Mouse (Mus musculus) liver, embryonic 12.5 days (tissue): ENCODE measurements around the gene Dcbld2. TPM values are rescaled to one million over a fixed set of nuclear protein-coding genes. Genes with fewer than 3 reads are reported as not detected.
A peak's percentile ranks its signal among the peaks of the same experiment; 100 is the strongest.

Experiments
- ATAC-seq: fragments of 200-750 bp; cut with Nextera tagmentation; 2 replicates; pipeline ENCODE4 v1.8.0; 2017; ENCODE audit warnings: moderate number of reproducible peaks, mild to moderate bottlenecking, moderate library complexity
- H3K27ac ChIP-seq: fragments of 300-500 bp; sonication (generic); 2 replicates; pipeline ENCODE4 v1.5.1; 2016; ENCODE audit warnings: mild to moderate bottlenecking
- H3K27me3 ChIP-seq: fragments of 300-500 bp; sonication (generic); replicated peaks from 2 replicates; pipeline ENCODE4 v1.6.1; 2016; ENCODE audit warnings: mild to moderate bottlenecking, moderate library complexity
- H3K36me3 ChIP-seq: fragments of 300-500 bp; sonication (generic); 2 replicates; pipeline ENCODE4 v1.6.1; 2016; ENCODE audit warnings: mild to moderate bottlenecking, moderate library complexity
- H3K4me1 ChIP-seq: fragments of 300-500 bp; sonication (generic); 2 replicates; pipeline ENCODE4 v1.6.1; 2016
- H3K4me2 ChIP-seq: fragments of 300-500 bp; sonication (generic); 2 replicates; pipeline ENCODE4 v1.6.1; 2016; ENCODE audit warnings: mild to moderate bottlenecking, moderate library complexity
- H3K4me3 ChIP-seq: fragments of 300-500 bp; sonication (generic); 2 replicates; pipeline ENCODE4 v1.5.1; 2016; ENCODE audit warnings: mild to moderate bottlenecking, moderate library complexity
- H3K9ac ChIP-seq: fragments of 300-500 bp; sonication (generic); 2 replicates; pipeline ENCODE4 v1.6.1; 2016; ENCODE audit warnings: mild to moderate bottlenecking, moderate library complexity
- H3K9me3 ChIP-seq: fragments of 300-500 bp; sonication (generic); replicated peaks from 2 replicates; pipeline ENCODE4 v1.6.1; 2016; ENCODE audit warnings: mild to moderate bottlenecking, moderate library complexity
- WGBS: fragments of 180-500 bp; shearing (Covaris S2); methylation state at CpG from one replicate; pipeline ENCODE4 v1.1.7; 2016; ENCODE audit not compliant: insufficient replicate concordance; 5-methylcytosine and 5-hydroxymethylcytosine counted together
- polyA plus RNA-seq: library from polyadenylated mRNA; unstranded; fragments of >200 nt; fragmentation: Nextera tagmentation; extraction: Ambion mirVana; gene quantifications from 2 replicates; pipeline ENCODE4 v1.2.1, GENCODE M21; 2016

Gene Dcbld2
- polyA plus RNA-seq, 1 experiment from 2014 or later: 4.7 TPM

DNA sequence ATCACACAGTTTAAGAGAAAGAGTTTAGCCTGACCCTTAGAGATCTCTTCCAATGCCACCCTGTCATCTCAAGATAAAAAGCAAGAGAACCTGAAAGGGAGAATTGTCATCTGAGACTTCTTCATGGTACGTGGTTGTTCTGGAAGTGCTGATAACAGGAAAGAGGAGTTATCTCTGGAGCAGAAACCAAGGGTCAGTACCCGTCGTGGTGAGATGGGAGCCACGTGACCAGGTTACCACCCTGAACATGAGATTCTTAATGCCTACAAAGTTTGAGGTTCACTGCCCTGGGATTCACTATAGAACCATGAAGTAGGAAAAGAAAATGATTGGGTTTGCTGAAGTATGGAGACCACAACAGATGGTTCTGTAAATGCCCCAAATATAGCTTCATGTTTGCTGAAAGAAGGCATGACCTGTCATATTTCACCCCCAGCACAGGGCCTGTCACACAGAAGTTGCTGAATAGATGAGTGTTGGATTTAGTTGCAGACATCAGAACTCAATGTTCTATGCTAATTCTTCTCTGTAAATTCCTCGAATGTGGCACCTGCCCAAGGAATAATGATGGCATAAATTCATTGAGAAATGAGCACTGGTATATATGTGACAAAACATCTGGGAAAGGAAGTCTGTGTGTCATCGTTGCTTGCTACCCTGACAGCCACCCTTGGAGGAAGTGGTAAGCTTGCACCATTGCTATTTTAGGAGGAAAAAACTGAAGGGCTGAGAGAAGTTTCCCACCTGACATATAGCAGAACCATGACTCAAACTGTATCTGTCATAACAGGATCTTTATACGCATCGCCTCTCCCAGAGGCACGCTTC is 89.9 kb downstream of the Dcbld2 start:
- Histone ChIP-seq H3K9me3 (no peaks in the 10 kb centered on the region), H3K4me3 (no peak overlapping the region), H3K4me1 (peaks cover 80% of the 10 kb centered on the region), H3K4me2 (peak overlapping the region; percentile 51), H3K27ac (peak overlapping the region; percentile 97), H3K27me3 (no peaks in the 10 kb centered on the region), H3K9ac (peak overlapping the region; percentile 60), H3K36me3 (peaks cover 43% of the 10 kb centered on the region)
- 18% methylated on average over 9 of the region's 9 CpGs for WGBS
- peak; percentile 94 for ATAC-seq

DNA sequence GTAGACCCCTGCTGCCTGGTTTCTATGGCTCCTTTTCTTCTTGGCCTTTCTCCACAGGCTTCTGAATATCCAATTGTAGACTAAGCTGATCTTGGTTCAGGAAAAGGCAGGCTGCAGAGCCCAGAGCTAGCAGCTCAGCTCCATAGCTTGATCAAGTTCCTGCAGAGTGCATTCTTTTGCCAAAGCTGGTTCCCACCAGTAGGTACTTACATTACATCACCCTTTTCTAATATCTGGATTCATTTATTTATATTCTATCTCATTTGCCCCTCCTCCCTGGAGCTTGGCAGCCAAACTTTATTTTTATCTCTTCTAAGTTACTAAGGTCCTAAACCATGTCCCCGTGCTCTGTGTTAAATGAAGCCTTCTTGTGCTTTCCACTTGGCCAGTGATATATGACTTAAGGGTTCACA is 90.9 kb downstream of the Dcbld2 start:
- peaks cover 46% of the 10 kb centered on the region for H3K36me3 ChIP-seq
- H3K9me3 ChIP-seq: no peaks in the 10 kb centered on the region
- peak overlapping the region; percentile 97 for H3K27ac ChIP-seq
- WGBS: 36% methylated on average over 1 of the region's 1 CpGs
- no peaks in the 10 kb centered on the region for H3K27me3 ChIP-seq
- H3K4me1 ChIP-seq: peaks cover 89% of the 10 kb centered on the region
- peak overlapping the region; percentile 55 for H3K9ac ChIP-seq
- H3K4me2 ChIP-seq: peak overlapping the region; percentile 13; the same call in 1 of the 2 replicates
- ATAC-seq: no peak
- no peak overlapping the region for H3K4me3 ChIP-seq

DNA sequence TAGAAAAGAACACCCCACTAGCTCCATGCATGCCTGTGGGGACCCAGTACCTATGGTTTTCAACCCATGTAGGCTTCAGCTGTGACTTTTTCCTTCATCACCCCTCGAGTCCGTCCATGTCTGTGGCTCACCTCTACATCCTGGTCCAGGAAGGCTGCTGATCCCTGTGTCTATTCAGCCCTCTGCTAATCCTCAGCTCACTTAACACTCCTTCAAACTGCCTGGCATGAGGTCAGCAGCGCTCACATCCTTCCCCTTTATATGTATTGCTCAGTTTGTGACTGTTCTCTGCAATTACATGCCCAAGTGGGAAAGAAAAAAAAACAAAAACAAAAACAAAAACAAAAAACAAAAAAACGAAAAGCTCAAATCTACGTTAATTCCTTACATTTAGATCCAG is 91.4 kb downstream of the Dcbld2 start:
- 68% methylated on average over 5 of the region's 5 CpGs for WGBS
- Histone ChIP-seq H3K27ac (peak overlapping the region; percentile 97), H3K4me2 (no peak overlapping the region; the same call in 1 of the 2 replicates), H3K9ac (peak overlapping the region; percentile 42; the same call in 1 of the 2 replicates), H3K9me3 (no peaks in the 10 kb centered on the region), H3K4me3 (no peak overlapping the region), H3K27me3 (no peaks in the 10 kb centered on the region), H3K36me3 (peaks cover 46% of the 10 kb centered on the region), H3K4me1 (peaks cover 89% of the 10 kb centered on the region)
- no peak for ATAC-seq

DNA sequence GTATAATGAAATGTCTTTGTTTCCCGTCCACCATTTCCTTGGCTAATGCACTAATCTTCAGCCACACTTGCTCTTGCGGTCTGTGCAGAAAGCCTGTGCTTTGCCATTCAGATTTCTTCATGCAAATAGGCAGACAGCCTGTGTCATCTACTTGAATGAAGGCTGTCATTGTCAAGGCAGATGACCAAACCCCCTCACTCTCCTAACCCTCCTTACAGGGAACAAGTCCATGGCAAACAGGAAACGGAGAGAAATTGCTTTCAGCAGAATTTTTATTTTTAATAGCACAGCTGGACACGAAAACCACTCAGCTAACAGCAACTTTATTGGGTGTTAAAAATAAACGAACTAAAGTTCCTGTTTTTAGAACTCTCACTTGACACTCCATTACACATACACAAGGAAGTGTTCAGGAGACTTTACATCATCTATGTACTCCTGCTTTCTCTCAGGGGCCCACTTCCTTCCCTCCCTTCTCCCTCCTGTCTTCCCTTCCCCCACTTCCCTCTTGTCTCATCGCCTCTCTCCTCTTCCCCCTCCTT is 93.6 kb downstream of the Dcbld2 start:
- peaks cover 56% of the 10 kb centered on the region for H3K36me3 ChIP-seq
- H3K27ac ChIP-seq: peak overlapping the region; percentile 79
- peak overlapping the region; percentile 33 for H3K4me2 ChIP-seq
- 0 out of 2 replicates have a peak, but pooled peaks have one; percentile 6 for ATAC-seq
- WGBS: 16% methylated on average over 6 of the region's 6 CpGs
- no peaks in the 10 kb centered on the region for H3K9me3 ChIP-seq
- peaks cover 84% of the 10 kb centered on the region for H3K4me1 ChIP-seq
- H3K4me3 ChIP-seq: no peak overlapping the region
- peak overlapping the region; percentile 22; the same call in 1 of the 2 replicates for H3K9ac ChIP-seq
- H3K27me3 ChIP-seq: no peaks in the 10 kb centered on the region

DNA sequence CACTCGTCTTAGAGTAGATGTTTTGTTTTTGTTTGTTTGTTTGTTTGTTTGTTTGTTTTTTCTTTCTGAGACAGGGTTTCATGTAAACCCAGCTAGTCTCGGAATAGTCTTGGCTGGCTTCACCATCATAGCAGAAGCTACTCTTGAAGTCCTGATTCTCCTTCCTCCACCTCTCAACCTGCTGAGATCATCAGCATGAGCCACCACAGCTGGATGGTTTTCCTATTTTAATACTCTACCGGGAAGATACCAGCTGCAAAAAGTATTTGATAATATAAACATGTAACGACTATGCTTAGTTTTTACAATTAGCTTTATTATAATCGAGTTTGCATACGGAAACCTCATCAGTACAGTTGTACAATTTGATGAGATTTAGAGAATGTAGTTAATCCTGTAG is 94.3 kb downstream of the Dcbld2 start:
- ATAC-seq: no peak
- 55% methylated on average over 6 of the region's 6 CpGs for WGBS
- Histone ChIP-seq H3K9ac (peak overlapping the region; percentile 18; the same call in 1 of the 2 replicates), H3K4me3 (no peak overlapping the region), H3K9me3 (no peaks in the 10 kb centered on the region), H3K4me1 (peaks cover 81% of the 10 kb centered on the region), H3K36me3 (peaks cover 59% of the 10 kb centered on the region), H3K27ac (peak overlapping the region; percentile 79), H3K27me3 (no peaks in the 10 kb centered on the region), H3K4me2 (peak overlapping the region; percentile 33; the same call in 1 of the 2 replicates)

DNA sequence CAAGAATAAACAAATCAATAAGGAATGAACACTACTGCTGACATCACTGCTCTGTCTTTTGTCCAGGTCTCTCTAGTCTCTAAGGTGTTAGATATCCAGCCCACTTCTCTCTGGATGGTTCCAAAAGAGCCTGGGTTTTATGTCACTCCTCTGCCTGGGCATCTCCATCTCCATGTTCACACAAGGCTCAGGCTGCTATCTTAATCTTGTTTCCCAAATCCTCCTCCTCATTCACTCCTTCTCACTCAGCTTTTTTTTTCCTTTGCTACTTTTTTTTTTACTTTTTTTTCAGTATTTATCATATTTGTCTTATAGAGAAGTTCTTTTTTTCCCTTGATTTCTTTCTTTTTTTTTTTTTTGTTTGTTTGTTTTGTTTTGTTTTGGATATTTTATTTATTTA is 96.7 kb downstream of the Dcbld2 start:
- no peaks in the 10 kb centered on the region for H3K9me3 ChIP-seq
- no peak for ATAC-seq
- H3K36me3 ChIP-seq: peaks cover 64% of the 10 kb centered on the region
- H3K27me3 ChIP-seq: no peaks in the 10 kb centered on the region
- no peak overlapping the region for H3K9ac ChIP-seq
- peaks cover 71% of the 10 kb centered on the region for H3K4me1 ChIP-seq
- no peak overlapping the region for H3K4me3 ChIP-seq
- H3K4me2 ChIP-seq: no peak overlapping the region
- H3K27ac ChIP-seq: 0 out of 2 replicates have a peak overlapping the region, but pooled peaks have one; percentile 40

DNA sequence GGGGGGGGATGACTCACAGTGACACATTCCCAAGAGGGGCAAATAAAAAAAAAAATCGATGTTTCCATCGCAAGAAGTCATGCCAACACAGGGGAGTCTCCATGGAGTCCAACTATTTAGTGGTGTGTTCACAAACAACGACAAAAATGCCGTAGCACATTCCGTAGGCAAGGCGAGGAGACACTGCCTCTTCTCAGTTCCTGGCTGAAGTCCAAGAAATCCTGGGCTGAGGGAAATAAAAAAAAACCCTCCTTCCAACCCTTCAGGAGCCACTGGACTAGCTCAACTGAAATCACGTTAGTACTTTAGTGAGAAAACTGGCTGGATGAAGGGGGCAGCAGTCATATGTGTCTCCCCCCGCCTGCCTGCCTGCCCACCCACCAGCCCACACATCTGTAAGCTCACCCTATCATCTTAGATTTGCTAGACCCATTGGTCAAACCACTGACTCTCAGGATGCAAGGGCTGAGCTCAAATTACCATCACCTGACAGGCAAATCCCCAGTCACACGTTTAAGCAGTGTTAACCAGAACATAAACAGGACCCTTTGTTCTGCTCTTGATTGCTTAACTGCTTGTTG is 104.0 kb downstream of the Dcbld2 start:
- 67% methylated on average over 9 of the region's 9 CpGs for WGBS
- Histone ChIP-seq H3K9me3 (no peaks in the 10 kb centered on the region), H3K9ac (no peak overlapping the region), H3K4me3 (no peak overlapping the region), H3K27me3 (no peaks in the 10 kb centered on the region), H3K4me2 (no peak overlapping the region), H3K4me1 (peaks cover 68% of the 10 kb centered on the region), H3K27ac (peak overlapping the region; percentile 10; the same call in 1 of the 2 replicates), H3K36me3 (peaks cover 41% of the 10 kb centered on the region)
- ATAC-seq: no peak

DNA sequence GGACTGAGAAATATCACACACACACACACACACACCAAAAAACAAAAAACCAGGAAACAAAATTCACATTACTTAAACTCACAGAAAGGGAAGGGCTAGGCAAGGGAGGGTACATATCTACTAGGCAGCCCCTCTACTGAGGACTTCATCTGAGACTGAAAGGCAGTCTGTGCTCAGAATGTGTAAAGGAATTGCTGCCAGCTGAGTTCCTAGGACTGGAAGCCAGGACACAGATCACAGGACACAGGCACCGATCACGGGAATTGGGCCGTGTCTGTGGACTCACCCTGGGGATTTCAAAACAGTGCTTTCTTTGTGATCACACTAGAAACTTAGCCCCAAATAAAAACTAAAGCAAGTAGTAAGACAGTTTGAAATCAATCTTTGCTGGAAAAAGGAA is 104.6 kb downstream of the Dcbld2 start:
- Histone ChIP-seq H3K27ac (peak overlapping the region; percentile 83), H3K4me2 (no peak overlapping the region), H3K4me1 (peaks cover 69% of the 10 kb centered on the region), H3K27me3 (no peaks in the 10 kb centered on the region), H3K36me3 (peaks cover 35% of the 10 kb centered on the region), H3K9ac (peak overlapping the region; percentile 29), H3K9me3 (no peaks in the 10 kb centered on the region), H3K4me3 (no peak overlapping the region)
- WGBS: 87% methylated on average over 3 of the region's 3 CpGs
- no peak for ATAC-seq

DNA sequence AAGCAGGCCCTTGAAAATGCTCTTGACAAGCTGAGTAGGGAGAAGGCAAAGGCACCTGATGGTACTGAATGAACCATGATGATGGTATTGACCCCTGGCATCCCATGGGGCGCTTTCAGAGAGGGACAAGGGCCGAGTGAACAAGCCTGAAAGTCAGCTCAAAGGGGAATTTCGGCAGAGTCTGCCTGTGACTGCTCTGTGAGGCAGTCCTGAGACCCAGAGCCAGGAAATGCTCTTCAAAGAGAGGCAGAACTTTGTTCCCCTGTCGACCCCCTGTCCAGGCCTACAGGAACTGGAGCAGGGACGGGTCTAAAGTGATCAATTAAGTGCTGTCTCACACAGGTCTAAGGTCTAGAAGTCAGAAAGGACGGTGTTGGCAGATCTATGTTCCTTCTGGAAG is 105.5 kb downstream of the Dcbld2 start:
- H3K4me1 ChIP-seq: peaks cover 76% of the 10 kb centered on the region
- no peaks in the 10 kb centered on the region for H3K27me3 ChIP-seq
- peak overlapping the region; percentile 52; the same call in 1 of the 2 replicates for H3K4me2 ChIP-seq
- H3K4me3 ChIP-seq: no peak overlapping the region
- peaks cover 33% of the 10 kb centered on the region for H3K36me3 ChIP-seq
- peak overlapping the region; percentile 83 for H3K27ac ChIP-seq
- H3K9ac ChIP-seq: 0 out of 2 replicates have a peak overlapping the region, but pooled peaks have one; percentile 9
- no peaks in the 10 kb centered on the region for H3K9me3 ChIP-seq
- 49% methylated on average over 6 of the region's 6 CpGs for WGBS
- no peak for ATAC-seq

DNA sequence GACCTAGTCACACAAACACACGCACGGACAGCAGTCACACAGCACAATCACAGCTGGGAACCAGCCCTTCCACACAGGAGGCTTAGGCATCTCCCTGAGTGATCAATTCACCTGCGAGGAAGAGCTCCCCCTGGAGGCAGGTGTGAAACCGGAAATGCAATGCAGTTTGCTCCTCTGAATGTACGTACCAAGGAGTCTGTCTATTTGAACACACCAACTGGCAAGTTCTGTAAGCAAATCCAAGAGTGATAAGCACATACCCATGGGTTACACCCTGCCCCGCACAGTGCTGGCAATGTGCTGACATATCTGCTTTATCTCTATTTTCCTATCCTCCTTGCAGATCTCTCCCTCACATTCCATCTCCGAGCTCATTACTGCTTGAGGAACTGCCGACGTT is 106.3 kb downstream of the Dcbld2 start:
- H3K4me1 ChIP-seq: peaks cover 77% of the 10 kb centered on the region
- H3K36me3 ChIP-seq: peaks cover 33% of the 10 kb centered on the region
- H3K4me3 ChIP-seq: peak overlapping the region; percentile 9
- peak overlapping the region; percentile 41; the same call in 1 of the 2 replicates for H3K9ac ChIP-seq
- WGBS: 41% methylated on average over 9 of the region's 9 CpGs
- no peaks in the 10 kb centered on the region for H3K9me3 ChIP-seq
- peak overlapping the region; percentile 52 for H3K4me2 ChIP-seq
- peak overlapping the region; percentile 83 for H3K27ac ChIP-seq
- peak; percentile 94 for ATAC-seq
- H3K27me3 ChIP-seq: no peaks in the 10 kb centered on the region

DNA sequence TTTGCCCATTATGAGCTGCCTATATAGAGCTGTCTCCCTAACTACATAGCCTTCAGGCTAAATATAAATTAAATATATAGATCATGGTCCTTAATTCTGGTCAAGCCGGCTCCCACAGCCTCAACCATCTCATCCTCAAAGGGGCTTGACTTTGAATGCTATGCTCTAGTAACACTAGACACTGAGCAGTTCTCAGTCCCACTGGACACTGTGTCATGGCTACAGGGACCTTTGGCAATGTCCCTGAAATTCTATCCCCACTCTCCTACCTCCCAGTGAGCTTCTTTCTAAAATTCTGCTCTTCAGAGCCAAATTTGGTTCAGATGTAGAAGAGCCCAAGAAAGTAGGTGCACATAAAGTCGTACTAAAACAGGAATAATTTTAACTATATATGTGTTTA is 107.9 kb downstream of the Dcbld2 start:
- WGBS: 83% methylated on average over 2 of the region's 2 CpGs
- Histone ChIP-seq H3K9me3 (no peaks in the 10 kb centered on the region), H3K4me1 (peaks cover 85% of the 10 kb centered on the region), H3K27ac (peak overlapping the region; percentile 69), H3K4me2 (no peak overlapping the region), H3K9ac (no peak overlapping the region), H3K36me3 (peaks cover 30% of the 10 kb centered on the region), H3K4me3 (no peak overlapping the region), H3K27me3 (no peaks in the 10 kb centered on the region)
- ATAC-seq: no peak
